Mouse (Mus musculus) C2C12 (cell line): Measurements from ENCODE around the gene Ncoa1. TPM values are rescaled to one million over a fixed set of nuclear protein-coding genes. Genes with fewer than 3 reads are reported as not detected.
"Not testable (repeated sequence)": the region's sequence is repeated elsewhere in the genome, so short reads cannot be mapped to it uniquely, and the experiment has no call there.

Experiments used
- H3K27me3 ChIP-seq: one replicate; pipeline ENCODE4 v1.6.1; 2011; ENCODE audit not compliant: control insufficient read depth, insufficient read depth, insufficient read length
- H3K36me3 ChIP-seq: one replicate; pipeline ENCODE4 v1.6.1; 2011; ENCODE audit not compliant: control insufficient read depth, insufficient read depth
- H3K4me3 ChIP-seq: one replicate; pipeline ENCODE4 v1.5.1; 2011; ENCODE audit warnings: mild to moderate bottlenecking, control low read depth; ENCODE audit not compliant: poor library complexity, insufficient read depth, severe bottlenecking
- H3K79me2 ChIP-seq: one replicate; pipeline ENCODE4 v1.6.1; 2011; ENCODE audit not compliant: control insufficient read depth, insufficient read depth
- H3K79me3 ChIP-seq: one replicate; pipeline ENCODE4 v1.6.1; 2011; ENCODE audit warnings: low read depth, control low read depth
- H3ac ChIP-seq: one replicate; pipeline ENCODE3; 2011; ENCODE audit warnings: low read depth; ENCODE audit not compliant: control insufficient read depth, insufficient read length
- CEBPB ChIP-seq: IDR thresholded peaks from one replicate; pipeline ENCODE4 v1.6.1; 2011; ENCODE audit warnings: low read depth, mild to moderate bottlenecking, control low read depth, moderate library complexity
- CTCF ChIP-seq: IDR thresholded peaks from one replicate; pipeline ENCODE4 v1.5.1; 2011; ENCODE audit not compliant: control insufficient read depth, insufficient read depth, insufficient read length
- FOSL1 ChIP-seq: IDR thresholded peaks from one replicate; pipeline ENCODE4 v1.8.0; 2011; ENCODE audit warnings: mild to moderate bottlenecking, low read length; ENCODE audit not compliant: poor library complexity, insufficient read depth, severe bottlenecking
- MAX ChIP-seq: IDR thresholded peaks from one replicate; pipeline ENCODE4 v1.6.1; 2011; ENCODE audit warnings: mild to moderate bottlenecking, control low read depth
- MYOD1 ChIP-seq: IDR thresholded peaks from one replicate; pipeline ENCODE4 v1.6.1; 2011; ENCODE audit warnings: low read depth; ENCODE audit not compliant: control insufficient read depth, insufficient read length
- MYOG ChIP-seq: IDR thresholded peaks from one replicate; pipeline ENCODE4 v1.6.1; 2011; ENCODE audit not compliant: control insufficient read depth, insufficient read length; ENCODE audit errors: extremely low read depth
- USF1 ChIP-seq: IDR thresholded peaks from one replicate; pipeline ENCODE4 v1.6.1; 2011; ENCODE audit warnings: low read depth, mild to moderate bottlenecking, control low read depth, moderate library complexity
- polyA plus RNA-seq: library from polyadenylated mRNA; unstranded; fragments of >200 nt; fragmentation: generic; extraction: Trizol; gene quantifications from one replicate; pipeline ENCODE4 v1.2.1, GENCODE M21; 2012; ENCODE audit warnings: missing spikeins

Ncoa1 gene
- polyA plus RNA-seq, 1 experiment = 3.4 TPM

DNA sequence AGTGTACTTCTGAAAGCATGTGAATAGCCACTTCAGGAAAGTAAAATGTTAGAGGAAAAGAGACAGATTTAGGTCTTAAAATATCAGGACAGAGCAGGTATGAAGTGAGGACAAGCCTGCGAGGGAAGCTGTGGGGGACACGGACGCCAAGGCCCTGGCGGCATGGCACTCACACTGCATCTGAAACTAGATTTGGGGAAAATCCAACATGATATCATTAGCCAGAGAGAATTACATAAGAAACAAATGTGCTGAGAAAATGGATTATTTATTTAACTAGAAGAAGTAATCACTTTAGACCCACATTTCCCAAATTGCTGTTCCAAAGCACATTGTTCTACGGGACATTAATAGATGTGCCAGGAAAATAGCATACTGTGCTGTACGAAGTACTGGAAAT is 205.9 kb downstream of the Ncoa1 start:
- TF ChIP-seq MAX = no peak
- Histone ChIP-seq H3K36me3 (no peaks in the 10 kb centered on the region), H3K79me3 (no peaks in the 10 kb centered on the region), H3K79me2 (no peaks in the 10 kb centered on the region), H3ac (no peak overlapping the region), H3K4me3 (no peak overlapping the region), H3K27me3 (no peaks in the 10 kb centered on the region)

DNA sequence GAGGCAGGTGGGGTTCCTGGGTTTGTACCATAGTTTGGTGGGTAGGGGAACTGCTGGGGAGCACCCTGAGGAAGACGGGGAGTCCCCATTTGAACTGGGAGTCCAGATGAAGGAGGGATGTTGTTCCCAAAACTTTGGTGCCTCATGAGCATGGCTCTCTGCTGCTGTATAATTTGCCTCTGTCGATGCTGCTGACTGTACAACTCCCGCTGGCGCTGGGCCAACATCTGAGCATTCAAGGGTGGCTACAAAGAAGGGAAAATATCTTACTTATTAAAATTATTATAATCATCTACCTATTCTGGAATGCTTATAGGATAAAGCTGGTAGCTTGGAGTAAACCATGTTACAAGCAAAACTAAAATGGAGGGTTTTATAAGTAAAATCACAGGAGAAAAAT is 209.2 kb downstream of the Ncoa1 start:
- Histone ChIP-seq H3K79me3 (no peaks in the 10 kb centered on the region), H3K27me3 (no peaks in the 10 kb centered on the region), H3K79me2 (no peaks in the 10 kb centered on the region), H3K36me3 (no peaks in the 10 kb centered on the region), H3K4me3 (no peak overlapping the region), H3ac (no peak overlapping the region)
- TF ChIP-seq USF1 (no peak), MYOD1 (no peak), MYOG (no peak), CTCF (no peak), FOSL1 (no peak), CEBPB (no peak), MAX (no peak)

DNA sequence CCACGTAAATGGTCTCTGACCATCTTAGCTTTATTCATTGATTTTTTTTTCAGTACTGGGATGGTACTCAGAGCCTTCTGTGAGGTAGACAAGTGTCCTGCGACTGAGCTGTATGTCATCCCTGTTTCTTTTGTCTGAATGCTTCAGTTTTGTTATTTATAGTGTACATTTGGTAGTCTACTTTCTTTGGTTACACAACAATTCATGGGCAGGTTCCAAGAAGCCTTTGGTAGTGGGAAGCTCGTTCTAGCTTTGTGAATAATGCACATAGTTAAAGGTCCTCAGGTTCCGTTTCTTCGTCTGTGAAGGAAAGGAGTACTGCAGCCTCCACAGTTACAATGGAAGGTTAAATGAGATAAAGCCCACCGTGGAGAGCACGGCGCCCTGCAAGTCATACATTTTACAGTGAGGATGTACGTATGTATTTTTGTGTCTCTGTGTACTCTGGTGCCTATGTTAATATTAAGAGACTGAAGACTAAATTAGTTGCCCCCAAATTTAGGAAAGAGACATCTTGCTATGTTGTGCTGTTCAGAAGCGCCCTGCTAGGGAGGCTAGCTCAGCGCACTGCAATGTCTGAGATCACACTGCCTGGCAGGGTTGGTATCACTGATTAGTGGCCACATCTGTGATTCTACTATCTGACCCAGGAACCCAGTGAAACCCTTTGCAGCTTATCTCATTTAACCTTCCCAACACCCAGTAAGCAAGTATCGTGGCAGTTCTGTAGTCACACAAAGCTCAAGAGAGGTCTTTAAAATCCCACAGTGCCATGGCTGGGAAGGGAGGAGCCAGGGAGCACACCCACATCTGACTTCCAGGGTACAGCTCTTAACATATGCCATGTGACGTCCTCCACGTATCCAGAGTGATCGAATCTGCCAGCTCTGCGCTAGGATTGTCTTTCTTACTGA is 224.0 kb downstream of the Ncoa1 start:
- H3K4me3 ChIP-seq = no peak overlapping the region
- no peak for TF ChIP-seq MAX
- no peak for TF ChIP-seq USF1
- no peak for TF ChIP-seq MYOG
- no peak for TF ChIP-seq FOSL1
- TF ChIP-seq CEBPB = no peak
- no peak for TF ChIP-seq MYOD1
- TF ChIP-seq CTCF = no peak
- no peaks in the 10 kb centered on the region for H3K36me3 ChIP-seq
- H3K27me3 ChIP-seq = no peaks in the 10 kb centered on the region
- no peaks in the 10 kb centered on the region for H3K79me2 ChIP-seq
- H3K79me3 ChIP-seq = no peaks in the 10 kb centered on the region
- no peak overlapping the region for H3ac ChIP-seq

DNA sequence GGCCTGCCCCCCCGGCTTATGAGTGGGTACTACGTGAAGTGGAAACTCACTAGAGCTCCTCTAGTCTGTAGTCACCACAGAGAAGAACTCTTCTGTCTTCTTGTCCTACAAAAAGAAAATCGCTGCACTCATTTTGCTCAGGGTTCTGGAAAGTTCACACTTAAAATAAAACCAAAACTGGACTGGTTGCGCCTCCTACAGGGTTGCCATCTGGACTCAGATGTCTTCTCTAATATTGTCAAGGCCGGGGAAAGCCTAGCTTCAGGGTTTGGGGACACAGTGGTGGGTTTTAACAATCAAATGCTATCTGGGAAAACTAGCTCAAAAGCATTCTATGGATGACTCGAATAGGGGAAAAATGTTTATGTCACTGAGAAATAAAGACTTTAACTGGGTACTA is 227.2 kb downstream of the Ncoa1 start:
- Histone ChIP-seq H3K79me2 (no peaks in the 10 kb centered on the region), H3ac (no peak overlapping the region), H3K79me3 (no peaks in the 10 kb centered on the region), H3K36me3 (no peaks in the 10 kb centered on the region), H3K4me3 (no peak overlapping the region), H3K27me3 (no peaks in the 10 kb centered on the region)
- no peak for TF ChIP-seq MYOG
- TF ChIP-seq CEBPB = no peak
- no peak for TF ChIP-seq MYOD1
- no peak for TF ChIP-seq USF1
- TF ChIP-seq MAX = no peak
- no peak for TF ChIP-seq CTCF
- no peak for TF ChIP-seq FOSL1

DNA sequence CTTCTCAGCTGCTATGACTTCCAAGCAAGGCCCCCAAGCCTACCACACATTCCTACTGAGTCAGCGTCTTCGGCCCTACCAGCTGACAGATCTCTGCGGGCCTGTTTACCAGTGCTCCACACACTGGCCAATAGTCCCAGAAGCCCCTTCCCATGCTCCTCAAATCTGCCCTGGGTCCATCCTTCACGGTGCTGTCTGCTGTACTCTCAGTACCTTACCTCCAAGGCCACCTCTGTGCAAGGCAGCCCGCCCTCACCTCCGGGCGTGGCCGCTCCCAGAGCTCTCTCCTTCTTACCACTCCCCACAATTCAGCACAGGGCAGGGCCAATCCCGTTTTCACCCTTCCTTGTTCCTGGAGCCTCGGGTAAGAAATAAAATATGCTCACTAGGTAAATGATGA is 231.2 kb downstream of the Ncoa1 start:
- Histone ChIP-seq H3K36me3 (no peaks in the 10 kb centered on the region), H3K79me3 (no peaks in the 10 kb centered on the region), H3K79me2 (no peaks in the 10 kb centered on the region), H3K4me3 (no peak overlapping the region), H3ac (no peak overlapping the region), H3K27me3 (no peaks in the 10 kb centered on the region)
- TF ChIP-seq CEBPB = no peak
- no peak for TF ChIP-seq USF1
- no peak for TF ChIP-seq FOSL1
- no peak for TF ChIP-seq MYOD1
- no peak for TF ChIP-seq MAX
- no peak for TF ChIP-seq CTCF

DNA sequence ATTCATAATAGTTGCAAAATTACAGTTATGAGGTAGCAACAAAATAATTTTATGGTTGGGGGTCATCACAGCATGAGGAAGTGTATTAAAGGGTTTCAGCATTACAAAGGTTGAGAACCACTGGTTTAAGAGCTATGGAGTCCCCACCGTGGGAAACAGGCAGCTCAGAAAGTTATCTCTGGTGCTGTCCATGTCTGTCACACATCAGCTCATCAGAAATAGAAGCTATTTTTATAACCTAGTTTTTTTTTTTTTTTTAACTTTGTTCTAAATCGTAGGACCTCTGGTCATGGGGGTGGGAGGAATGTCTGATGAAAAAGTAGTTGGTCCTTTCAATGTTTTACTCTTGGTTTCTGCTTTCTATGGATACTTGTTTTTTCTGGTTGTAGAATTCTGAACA is 233.2 kb downstream of the Ncoa1 start:
- no peak for TF ChIP-seq MYOD1
- no peak for TF ChIP-seq CEBPB
- TF ChIP-seq CTCF = no peak
- TF ChIP-seq MAX = no peak
- Histone ChIP-seq H3K4me3 (no peak overlapping the region), H3ac (no peak overlapping the region), H3K36me3 (no peaks in the 10 kb centered on the region), H3K79me3 (no peaks in the 10 kb centered on the region), H3K79me2 (no peaks in the 10 kb centered on the region), H3K27me3 (no peaks in the 10 kb centered on the region)

DNA sequence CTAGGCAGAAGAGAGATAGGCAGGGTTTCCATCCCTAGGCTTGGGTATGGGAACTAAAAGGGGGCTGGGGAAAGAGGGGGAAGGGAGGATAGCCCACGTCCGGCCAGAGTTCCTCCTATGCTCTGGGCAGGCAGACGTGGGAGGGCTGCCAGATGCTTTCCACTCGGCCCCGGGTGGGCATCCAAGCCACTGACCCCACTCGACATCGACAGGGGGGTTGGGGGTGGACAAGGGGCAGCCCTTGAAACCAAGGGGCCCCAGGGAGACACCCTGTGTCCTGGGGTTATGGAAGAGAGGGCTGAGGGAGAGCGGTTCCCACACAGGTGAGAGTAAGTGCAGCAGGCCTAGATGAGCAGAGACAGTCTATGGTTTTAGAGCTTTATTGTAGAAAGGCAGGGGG is 236.7 kb downstream of the Ncoa1 start:
- H3K79me3 ChIP-seq, H3K27me3 ChIP-seq, H3K4me3 ChIP-seq, H3K79me2 ChIP-seq, H3ac ChIP-seq, H3K36me3 ChIP-seq: not testable (repeated sequence)
